Mouse (Mus musculus) ES-Bruce4 (cell line): ENCODE data around the gene Cmas.

Experiments used
- CTCF ChIP-seq: IDR thresholded peaks from one replicate; pipeline ENCODE4 v1.8.1; 2011; ENCODE audit warnings: low read depth, low read length
- POLR2A ChIP-seq: IDR thresholded peaks from one replicate; pipeline ENCODE4 v1.8.1; 2011; ENCODE audit warnings: low read length; ENCODE audit not compliant: insufficient read depth

DNA sequence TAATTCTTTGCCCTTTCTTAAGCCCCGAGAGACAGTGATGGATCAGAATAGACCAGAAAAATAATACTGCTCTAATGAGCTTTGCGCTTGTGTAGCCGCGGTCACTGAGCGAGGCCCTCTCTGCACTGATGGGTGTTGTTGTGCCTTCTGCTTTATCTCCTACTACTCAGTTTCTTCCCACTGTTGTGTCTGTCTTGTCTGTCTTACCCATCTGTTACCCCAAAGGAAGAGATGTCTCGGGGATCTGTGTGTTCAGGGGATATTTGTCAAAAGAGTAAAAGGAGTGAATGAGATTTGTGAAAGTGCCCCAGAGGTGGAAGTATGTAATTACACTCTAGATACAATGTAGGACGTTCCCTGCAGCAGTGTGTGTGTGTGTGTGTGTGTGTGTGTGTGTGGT is 38.3 kb upstream of the Cmas start:
- no peak for TF ChIP-seq CTCF
- no peak for TF ChIP-seq POLR2A
